Mouse (Mus musculus) testis, postnatal 14 days (tissue): ENCODE data around the gene Chtf18.
"Not testable (repeated sequence)": the region's sequence is repeated elsewhere in the genome, so short reads cannot be mapped to it uniquely, and the experiment has no call there.

Experiments used
- DNase-seq: peaks from one replicate; pipeline ENCODE4 v3.0.0; 2021; ENCODE audit warnings: low spot score

The Chtf18 gene

GRCm38 (mm10) chr17:25727265-25728008 lies at the start of gene Chtf18, which contains the start of gene Rpusd1:
Chtf18 (minus strand) TSS chr17:25727419.
Rpusd1 (plus strand) TSS chr17:25727670.
- peak; percentile 99 for DNase-seq

DNA sequence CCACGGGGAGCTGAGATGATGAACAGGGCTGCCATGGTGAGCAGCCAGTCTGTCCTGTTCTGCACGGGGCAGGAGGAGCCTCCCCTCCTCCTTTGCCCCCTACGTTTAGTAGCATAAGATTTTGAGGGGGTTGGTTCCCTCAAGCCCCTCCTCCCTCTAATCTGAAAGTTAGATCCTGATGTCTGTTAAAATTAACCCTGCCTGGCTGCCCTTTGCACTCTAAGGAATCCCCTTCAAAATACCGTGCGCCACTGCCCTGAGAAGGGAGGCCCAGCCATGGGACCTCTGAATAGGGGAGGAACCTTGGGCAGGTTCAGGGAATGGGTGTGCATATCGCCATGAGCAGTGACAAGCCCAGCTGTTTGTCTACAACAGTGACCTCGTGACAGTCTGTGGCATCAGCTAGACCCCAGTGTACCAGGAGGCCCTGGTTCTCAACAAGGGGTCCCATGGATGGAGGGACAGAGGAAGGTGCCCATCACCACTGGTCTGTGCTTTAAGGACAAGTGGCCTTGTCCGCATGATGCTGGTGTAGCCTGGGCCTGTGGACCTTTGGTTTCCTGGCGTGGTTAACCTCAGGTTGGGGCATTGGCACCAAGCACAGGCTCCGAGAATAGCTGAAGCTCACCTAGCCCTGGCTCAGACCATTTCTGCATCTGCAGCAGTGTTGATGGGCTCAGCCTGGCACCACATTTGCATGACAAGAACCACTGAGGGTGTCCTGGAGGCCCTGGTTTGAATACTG lies 48.3 kb upstream of the Chtf18 start:
- DNase-seq = no peak

- peak; percentile 94 for DNase-seq
Observed at GRCm38 (mm10) chr17:25773549-25774120, 46.4 kb upstream of the Chtf18 start, which contains the start of gene Narfl. Narfl (plus strand) TSS chr17:25773776.

- no peak for DNase-seq
Observed at GRCm38 (mm10) chr17:25769331-25769730, 42.1 kb upstream of the Chtf18 start.

DNA sequence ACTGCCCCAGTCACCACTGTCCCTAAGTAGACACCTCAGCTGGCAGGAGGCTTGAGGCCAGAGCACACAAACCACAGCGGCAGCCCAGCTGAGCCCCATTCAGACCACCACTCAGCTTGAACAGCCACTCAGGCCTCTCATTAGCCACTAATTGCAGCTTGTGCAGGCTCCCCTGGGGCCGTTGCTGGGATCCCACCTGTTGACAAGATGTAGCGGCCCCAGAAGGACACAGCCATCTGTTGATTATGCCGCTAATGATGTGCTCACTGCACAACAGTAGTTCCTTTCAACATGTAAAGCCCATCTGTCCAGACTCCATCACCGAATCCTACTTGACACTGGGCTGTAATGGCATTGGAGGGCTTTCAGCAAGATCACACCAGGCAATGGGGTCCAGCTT lies 38.7 kb upstream of the Chtf18 start:
- DNase-seq = no peak

DNA sequence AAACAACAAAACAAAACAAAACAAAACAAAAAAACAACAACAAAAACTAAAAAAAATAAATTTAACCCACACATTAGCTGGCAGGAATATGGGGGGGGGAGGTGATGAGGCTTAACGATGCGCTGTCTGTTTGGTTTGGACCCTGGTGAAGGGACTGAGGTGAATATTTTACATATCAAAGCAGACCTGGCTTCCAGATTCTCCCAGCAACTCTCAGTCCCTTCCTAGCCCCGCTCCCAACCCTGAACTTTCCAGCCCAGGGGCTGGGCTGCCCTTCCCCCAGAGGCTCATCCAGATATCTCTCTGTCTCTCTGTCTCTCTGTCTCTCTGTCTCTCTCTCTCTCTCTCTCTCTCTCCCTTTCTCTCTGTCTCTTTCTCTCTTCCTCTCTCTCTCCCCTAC lies 35.4 kb upstream of the Chtf18 start:
- no peak for DNase-seq

DNA sequence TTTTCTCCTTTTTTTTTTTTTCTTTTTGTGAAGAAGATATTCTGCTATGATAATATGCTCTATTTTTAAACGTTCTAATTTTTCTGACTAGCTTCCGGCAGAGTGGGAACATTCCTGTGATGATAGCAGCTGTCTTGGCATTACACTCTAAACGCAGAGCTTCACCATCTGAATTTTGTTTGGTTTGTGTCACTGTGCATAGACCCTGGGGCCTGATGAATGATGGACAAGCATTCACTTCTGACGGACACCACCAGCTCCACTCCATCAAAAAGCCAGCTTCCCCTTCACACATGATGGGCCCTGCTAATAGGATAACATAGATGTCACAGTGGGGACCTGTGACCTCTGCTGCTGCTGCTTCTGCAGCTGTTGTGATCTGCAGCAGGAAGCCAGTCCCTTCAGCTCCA lies 34.3 kb upstream of the Chtf18 start:
- DNase-seq = no peak

- DNase-seq = peak; percentile 40
Observed at GRCm38 (mm10) chr17:25760148-25760547, 32.9 kb upstream of the Chtf18 start.

GRCm38 (mm10) chr17:25757691-25758090 lies 30.5 kb upstream of the Chtf18 start:
- DNase-seq = no peak

DNA sequence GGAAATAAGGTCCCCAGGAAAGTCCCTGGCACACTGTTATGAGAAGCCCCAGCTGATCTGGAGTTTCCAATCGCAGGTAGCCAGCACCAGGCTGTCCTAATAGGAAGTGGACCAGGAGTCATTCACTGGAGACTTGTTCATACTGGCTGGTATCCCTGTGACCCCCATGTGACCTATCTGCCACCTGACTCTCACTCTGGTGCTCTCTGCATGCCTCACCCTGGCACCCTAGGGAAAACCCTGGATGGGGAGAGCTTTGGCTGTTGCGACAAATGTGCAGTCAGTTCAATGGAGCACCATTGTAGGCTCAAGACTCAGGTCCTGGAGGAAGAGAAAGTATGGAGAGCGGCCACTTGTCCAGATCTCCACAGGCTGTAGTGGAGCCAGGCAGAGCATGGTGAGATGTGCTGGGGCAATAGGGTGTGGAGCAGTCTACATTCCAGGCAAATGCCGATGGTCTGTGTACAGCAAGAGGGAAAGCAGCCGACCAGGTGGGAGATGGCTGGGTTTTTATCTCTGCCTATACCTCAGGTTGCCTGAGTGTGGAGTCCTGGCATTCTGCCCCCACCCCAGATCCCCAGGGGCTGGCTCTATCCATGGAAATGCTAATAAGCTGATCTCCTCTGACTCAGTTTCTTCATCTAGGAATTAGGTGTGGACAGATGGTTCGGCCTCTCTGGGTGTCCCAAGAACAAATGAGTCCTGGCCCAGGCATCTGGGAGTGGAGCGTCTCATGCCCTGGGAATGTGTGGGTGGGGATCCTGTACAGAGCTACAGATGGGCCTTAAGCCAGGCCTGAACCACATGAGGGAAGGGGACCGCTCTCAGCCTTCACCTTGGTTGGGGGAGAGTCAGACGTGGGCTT lies 29.4 kb upstream of the Chtf18 start:
- no peak for DNase-seq

DNA sequence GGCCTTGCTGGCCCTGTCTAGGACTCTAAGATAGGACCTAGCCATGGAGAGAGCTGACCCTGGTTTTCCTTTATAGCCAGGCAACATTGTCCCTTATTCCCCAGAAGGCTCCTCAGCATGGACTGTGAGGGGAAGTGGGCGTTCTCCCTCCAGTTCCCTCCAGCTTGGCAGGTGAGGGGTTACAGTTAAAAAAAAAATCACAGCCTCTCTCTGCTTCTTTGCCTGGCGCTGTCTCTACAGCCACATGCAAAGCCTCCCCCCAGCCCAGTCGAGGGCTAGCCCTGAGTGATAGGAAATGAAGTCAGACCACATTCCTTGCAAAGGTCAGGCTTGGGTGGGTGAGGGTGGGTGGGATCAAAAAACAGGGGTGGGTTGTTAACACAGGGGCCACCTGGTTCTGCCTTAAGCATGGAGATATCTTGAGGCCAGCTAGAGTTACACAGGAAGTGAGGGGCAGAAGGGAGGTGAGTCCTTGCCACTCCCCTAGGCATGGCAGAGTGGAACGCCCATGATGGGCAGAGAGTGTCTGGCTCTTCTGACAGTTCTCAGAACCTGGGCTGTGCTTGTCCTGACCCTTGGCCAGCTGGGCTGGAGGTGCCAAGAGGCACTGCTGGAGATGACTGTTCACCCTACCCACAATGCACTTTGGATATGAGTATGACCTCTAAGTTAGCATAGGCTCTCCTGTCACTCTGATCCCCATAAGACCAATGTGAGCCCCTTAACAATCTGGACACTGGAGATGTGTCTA lies 28.6 kb upstream of the Chtf18 start:
- DNase-seq = no peak

DNA sequence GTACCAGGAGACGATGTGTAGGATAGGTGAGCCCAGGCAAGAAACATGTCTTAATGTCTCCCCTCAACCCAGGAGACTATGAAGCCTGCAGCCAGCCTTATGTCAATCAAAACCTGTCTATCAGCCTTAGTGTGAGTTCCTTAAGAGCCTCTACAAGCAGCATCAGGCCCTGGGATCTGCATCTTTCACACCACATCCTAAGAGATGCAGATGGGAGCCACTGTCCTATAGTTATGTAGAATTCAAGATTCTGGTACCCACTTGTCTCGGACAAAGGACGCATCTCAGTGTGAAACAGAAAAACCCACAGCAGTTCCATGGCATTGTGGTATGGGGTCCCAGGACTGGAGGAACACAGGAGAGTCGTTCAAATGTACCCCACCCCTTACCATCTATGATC lies 27.9 kb upstream of the Chtf18 start:
- DNase-seq = no peak

DNA sequence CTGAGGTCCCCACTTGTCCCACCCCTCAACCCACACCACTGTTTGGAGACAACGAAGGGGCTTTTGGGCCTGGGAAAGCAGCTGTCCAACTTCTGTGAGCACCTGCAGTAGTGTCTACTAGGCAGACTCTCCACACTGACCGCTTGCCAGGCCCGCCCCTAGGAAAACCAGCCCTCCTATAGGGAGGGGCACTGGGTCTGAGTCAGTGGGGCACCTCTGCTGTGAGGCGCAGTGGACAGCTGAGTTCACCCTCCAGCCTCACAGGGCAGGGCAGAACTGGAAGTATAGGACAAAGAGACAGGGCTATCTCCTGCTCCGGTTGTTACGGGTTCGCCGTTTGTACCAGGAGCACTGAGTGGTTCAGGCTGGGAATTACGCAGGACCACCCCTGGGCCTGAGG lies 27.0 kb upstream of the Chtf18 start, which contains the start of gene Msln:
Gene Msln (minus strand): TSS at position 138 of the 400 bp plus-strand sequence.
- DNase-seq = no peak

- no peak for DNase-seq
Observed at GRCm38 (mm10) chr17:25751446-25751845, 24.2 kb upstream of the Chtf18 start.

GRCm38 (mm10) chr17:25749314-25749713 lies 22.1 kb upstream of the Chtf18 start:
- no peak for DNase-seq

GRCm38 (mm10) chr17:25748238-25748637 lies 21.0 kb upstream of the Chtf18 start:
- no peak for DNase-seq

DNA sequence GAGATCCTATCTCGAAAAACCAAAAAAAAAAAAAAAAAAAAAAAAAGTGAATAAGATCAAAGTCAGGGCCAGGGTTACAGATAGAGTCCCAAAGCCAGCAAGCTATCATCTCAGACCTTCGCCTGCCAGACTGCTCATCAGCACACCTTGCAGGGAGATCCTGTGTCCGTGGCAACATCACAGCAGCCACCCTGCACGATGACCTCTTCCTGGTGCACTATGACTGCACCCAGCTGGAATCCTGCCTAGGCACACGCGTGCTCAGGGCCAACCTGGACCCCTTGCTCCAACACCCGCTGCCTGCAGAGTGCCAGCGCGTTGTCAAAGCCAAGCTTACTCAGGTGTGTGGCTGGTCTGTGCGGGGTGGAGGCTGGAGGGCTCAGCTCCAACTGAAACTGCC lies 17.1 kb upstream of the Chtf18 start:
- DNase-seq = no peak

DNA sequence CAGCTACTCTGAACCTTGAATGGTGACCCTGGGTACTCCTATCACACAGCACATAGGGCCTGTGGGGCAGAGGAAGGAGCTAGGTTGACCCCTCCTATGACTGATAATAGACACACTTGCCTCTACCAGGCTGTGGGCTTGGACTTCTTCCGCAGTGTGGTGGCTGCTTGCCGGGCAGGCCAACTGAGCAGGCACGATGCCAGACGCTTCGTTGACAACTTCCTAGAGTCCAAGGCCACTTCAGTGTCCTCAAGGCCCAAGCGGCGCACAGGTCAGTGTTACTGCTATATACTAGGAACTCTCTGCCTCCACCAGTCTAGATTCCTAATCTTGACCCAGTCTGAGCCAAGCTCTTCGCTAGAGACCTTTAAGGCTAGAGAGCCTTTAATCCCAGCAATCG lies 16.6 kb upstream of the Chtf18 start:
- DNase-seq = no peak

DNA sequence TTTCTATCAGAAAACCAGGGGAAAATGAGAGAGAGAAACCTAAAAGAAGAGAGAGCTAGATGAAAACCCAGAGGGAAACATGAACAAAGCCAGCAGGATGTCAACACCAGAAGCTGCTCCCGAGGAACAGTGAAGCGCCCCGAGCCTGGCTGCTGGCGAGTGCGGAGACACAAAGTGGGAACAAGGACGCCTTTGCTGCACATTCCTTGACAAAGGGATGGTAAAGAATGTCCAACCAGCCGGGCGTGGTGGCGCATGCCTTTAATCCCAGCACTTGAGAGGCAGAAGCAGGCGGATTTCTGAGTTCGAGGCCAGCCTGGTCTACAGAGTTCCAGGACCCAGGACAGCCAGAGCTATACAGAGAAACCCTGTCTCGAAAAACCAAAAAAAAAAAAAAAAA lies 14.3 kb upstream of the Chtf18 start:
- DNase-seq = not testable (repeated sequence)

- no peak for DNase-seq
Observed at GRCm38 (mm10) chr17:25738861-25739260, 11.6 kb upstream of the Chtf18 start.

GRCm38 (mm10) chr17:25735745-25736144 lies 8.5 kb upstream of the Chtf18 start, which contains the start of gene Mslnl:
Mslnl (plus strand) TSS chr17:25736042.
- DNase-seq = no peak
